Mouse (Mus musculus) frontal cortex, postnatal 10 days (tissue): ENCODE results near the gene Dpf1.

ENCODE experiments used
- DNase-seq, 2 experiments: peaks; one replicate each; pipeline ENCODE4 v3.0.0; 2022; ENCODE audit warnings: low spot score in 2 of 2, mixed read lengths in 1 of 2

Gene Dpf1

DNA sequence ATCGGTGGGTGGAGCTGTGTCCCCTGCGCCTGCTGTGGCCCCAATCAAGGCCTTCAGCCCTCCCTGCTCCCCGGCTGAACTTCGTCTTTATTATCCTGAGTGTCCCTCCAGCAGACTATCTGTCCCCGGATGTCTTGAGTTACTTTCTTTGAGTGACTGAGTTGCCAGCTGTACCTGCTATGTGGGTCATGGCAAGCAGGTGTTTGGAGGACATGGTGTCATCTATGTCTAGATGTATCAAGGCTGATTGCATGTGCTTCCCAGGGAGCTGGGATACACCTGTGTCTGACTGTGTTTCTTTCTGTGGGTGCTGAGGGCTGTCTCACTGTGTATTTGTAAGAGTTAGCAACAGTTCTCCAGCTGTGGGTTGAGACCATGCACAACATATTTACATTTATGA lies 6.0 kb downstream of the Dpf1 start:
- no peak for DNase-seq

DNA sequence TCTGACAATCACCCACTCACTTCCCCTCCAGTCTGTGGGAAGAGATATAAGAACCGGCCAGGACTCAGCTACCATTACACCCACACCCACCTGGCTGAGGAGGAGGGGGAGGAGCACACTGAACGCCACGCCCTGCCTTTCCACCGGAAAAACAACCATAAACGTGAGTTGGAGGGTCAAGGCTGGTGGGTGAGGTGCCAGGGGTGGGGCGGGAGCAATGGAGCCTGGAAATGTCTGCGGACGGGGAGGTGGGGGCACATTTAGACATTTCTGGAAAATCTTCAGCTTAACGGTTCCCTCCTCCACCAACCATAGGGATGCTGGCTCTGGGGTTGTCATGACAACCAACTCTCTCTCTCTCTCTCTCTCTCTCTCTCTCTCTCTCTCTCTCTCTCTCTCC lies 9.3 kb downstream of the Dpf1 start:
- peak in 1 of 2 experiments; percentile 42 for DNase-seq

DNA sequence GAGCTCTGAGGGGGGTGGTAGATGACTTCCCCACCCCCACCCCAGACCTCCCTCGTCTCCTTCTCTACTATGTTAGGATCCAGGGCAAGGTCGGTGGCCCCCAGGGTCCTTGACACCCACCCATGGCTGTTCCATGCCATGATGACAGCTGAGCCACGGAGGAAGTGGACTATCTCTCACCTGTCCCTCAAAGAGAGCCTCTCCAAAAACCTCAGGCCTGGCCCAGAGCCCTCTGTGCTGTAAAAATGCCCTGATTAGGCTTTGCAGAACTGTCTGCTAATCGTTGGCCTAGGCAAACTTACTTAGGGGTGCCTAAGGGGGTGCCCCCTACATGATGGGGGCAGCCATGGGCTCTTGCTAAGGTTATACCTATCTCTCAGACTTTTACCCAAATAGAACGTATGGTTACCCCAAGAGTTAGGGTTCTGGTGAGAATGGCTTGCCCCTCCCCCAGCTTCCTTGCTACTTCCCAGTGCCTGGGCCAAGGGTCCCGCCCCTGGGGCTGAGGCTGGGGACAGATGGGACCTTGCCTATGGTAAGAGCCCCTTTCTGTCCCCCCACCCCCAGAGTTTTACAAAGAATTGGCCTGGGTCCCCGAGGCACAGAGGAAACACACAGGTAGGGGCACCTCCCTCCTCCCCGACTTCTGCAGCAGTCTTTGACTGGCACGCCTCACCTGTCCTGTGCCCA lies 10.0 kb downstream of the Dpf1 start:
- no peak for DNase-seq

DNA sequence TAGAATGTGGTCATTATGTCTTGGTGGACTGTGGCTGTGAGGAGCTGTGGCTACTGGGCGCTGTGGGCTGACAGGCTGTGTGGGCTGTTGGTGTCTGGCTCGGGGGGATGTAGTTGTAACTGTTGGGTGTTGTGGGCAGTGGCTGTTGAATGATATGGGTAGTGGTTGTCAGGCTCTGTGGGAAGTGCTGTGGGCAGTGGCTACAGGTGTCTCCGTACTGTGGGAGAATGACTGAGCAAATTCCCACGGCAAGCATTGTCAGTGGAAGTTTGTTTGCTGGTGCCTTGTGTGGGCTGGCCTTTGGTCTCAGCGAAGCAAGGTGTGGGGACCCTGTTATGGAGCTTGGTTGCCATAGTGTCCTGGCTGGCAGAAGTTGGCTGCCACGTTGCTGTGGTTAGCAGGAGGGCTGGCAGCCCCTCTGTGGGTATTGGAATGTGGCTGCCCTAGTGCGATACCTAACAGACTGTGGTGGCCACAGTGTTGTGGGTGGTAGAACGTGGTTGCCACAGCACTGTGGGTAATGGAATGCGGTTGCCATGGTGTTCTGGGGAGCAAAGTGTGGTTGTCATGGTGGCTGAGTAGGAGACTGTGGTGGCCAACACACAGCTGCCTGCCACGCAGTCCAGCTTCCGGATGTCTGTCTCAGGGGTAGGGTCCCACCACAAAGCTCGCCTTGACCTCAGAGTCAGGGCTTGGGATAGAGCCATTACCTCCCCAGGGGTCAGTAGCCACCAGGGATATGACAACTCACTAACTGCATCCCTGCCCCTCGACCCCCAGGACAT lies 11.3 kb downstream of the Dpf1 start:
- DNase-seq = peak; percentile 50 to 79

DNA sequence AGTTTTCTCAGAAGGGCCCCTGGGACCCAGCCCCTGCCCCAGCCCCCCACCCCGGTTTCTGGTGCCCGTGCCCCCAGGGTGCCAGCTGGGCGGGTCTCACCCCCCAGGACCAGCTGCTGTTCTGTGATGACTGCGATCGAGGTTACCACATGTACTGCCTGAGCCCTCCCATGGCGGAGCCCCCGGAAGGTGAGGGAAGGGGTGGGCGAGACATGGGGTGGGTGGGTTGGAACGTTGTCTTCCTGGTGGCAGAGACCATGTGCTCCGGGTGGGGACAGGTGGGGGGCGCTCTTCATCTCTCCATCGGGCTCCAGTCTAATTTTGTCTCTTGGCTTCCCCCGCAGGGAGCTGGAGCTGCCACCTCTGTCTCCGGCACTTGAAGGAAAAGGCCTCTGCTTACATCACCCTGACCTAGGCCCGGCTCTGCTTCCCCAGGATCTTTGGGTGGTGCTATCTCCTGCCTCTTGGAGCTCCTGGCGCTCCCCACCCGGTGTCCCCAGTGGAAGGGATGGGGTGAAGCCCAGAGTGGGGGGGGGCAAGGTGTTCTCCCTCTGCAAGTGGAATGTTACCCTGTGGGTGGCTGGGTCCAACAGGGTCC lies 12.5 kb downstream of the Dpf1 start:
- DNase-seq = peak; percentile 41 to 63

DNA sequence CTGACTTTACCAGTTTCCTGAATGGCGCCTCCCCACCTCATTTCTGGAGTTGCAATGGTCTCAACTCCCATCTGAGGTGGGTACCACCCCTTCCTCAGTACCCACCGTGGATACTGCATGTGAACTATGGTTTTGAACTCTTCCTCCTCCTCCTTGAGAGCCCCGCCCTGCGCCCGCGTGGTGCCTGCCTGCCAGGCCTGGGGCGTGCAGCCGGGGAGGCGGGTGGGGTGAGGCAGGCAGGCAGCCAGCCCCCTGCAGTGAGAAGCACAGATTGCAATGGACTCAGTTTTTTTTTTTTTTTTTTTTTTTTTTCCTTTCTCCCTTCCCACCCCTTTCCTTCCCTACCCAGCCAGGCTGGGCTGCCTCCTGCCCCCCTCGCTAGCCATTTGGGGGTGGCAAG lies 13.2 kb downstream of the Dpf1 start:
- DNase-seq = peak; percentile 75 to 79

DNA sequence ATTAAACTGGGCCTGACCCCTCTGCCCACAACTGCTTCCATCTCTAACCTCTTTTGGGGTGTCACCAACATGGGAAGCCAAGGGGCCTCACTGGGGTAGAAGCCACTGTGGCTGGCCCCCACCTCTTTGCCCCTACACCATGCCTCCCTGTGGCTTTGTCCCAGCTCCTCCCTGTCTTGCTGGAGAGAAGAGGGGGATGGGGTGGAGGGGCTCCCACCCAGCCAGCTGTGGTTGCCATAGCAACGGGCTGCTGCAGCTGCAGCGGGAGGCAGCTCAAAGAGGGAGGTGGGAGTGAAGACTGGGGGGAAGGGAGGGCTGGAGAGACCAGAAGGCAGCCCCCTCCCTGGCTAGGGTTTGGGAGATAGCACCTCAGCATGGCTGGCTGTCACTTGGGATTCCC lies 13.8 kb downstream of the Dpf1 start:
- DNase-seq = peak; percentile 77 to 88

DNA sequence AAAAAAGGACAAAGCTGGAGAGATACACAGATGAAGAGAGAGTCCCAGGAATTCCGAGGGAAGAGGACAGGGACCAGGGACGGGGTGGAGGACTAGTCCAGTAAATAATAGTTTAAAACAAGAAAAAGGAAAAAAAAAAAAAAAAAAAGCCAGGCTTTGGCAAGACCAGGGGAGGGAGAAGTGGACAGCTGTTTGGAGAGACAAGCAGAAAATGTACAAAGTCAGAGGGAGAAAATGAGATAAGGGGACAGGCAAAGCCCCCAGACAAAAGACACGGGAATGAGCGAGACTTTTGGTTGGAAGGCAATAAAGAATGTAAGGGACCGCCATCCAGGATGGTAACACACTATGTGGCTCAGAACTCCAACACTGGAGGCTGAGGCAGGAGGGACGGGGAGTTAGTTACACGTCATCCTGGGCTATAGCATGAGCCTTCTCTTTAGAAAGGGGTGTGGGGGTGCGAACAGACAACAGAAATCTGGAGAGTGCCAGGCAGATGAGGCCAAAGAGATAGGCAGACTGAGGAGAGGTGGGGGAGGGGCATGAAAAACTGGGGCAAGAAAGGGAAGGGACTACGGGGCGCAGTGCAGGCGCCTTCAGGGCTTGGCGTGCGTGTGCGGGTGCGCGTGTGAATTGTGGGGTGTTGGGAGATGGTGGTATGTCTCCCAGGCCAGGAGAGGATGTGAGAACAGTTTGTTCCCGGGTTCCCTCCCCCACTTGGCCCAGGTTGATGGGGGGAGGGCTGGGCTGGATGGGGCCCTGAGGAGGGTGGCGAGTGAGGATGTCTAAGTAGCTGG lies 14.6 kb downstream of the Dpf1 start:
- peak in 1 of 2 experiments; percentile 72 for DNase-seq

DNA sequence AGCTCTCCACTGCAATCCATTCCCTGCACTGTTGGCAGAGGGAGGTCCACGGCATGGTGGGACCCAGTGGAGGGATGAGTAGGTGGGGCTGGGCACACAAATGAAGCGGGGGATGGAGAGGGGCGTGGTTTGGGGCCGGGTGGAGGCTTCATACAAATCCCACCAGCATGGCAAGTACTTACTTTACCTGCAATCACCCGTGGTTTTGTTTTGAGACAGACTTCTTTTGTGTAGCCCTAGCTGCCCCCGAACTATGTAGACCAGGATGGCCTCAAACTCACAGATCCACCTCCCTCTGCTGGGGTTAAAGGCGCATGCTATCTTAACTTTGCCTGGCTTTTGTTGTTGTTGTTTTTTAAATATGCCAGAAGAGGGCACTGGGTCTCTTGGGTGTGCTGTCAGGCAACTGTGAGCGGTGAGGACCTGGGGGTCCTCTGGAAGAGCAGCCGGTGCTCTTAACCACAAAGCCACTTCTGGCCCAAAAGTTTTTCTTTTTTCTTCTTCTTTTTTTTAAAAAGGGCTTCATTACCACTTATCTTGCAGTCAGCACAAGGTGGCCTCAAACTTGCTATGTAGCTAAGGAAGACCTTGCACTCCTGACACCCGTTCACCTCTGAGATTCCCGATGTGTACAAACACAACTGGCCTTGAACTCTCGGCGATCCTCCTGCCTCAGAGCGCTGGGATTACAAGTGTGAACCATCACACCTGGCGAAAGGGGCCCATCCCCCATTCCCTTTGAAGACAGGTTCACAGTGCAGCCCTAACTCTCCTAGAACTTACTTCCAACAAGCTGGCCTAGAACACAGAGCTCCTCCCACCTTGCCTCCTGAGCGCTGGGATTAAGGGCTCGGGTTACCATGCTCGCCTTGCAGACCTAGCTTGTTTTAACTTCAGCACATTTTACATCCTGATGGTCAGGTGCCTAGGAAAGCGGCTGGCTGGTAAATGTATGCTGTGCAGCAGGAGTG lies 15.9 kb downstream of the Dpf1 start:
- no peak for DNase-seq

DNA sequence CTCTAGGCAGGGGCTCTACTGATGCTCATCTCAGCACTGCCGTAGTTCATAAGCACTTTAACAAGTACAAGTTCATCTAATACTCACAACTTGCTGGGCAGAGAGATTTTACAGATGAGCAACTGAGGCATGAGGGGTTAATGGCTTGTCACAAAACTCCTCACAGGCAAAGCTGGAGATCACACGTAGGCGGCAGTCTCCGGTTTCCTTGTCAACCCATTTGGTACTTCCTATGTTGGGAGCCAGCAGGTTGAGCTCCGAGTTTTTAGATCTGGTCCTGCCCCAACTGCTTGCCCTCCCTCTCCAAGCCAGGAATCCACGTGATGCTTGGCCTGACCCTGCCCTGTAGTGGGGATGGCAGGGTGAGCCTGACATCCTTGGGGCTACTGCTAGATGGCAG lies 23.3 kb downstream of the Dpf1 start:
- DNase-seq = no peak

DNA sequence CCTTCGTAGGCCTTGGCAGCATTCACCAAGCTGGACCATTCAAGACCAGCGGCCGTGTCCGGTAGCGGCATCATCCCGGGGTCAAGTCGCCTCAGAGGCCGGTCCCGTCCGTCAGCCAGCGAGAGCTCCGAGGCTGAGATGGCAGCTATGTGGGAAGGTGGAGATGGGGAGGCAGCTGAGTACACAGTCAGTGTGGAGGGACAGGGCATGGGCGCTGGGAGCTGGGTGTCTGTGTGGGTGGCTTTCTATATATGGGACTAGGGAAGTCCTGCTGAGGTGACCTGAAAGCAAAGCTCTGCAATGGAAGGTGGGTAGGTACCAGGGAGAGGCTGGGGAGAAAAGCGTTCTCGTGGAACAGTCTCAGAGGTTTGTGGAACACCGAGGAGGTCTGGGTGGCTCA lies 25.2 kb downstream of the Dpf1 start:
- DNase-seq = no peak

DNA sequence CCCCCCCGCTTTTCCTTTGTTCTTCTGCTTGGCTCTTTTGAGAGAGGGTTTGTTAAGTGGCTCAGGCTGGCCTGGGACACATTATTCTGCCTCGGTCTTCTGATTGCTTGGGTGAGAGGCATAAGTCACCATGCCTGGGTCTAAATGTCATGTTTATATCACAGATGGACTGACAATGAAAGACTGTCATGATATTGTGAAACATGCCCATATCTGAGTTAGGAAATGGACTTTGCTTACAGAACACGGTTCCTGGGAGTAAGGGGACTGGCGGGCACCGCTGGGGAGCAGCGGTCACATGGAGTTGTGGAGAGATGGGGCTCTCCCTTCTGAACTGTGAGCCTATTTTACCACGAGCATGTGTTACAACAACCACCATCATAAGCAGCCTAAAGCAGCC lies 30.4 kb downstream of the Dpf1 start:
- no peak for DNase-seq

DNA sequence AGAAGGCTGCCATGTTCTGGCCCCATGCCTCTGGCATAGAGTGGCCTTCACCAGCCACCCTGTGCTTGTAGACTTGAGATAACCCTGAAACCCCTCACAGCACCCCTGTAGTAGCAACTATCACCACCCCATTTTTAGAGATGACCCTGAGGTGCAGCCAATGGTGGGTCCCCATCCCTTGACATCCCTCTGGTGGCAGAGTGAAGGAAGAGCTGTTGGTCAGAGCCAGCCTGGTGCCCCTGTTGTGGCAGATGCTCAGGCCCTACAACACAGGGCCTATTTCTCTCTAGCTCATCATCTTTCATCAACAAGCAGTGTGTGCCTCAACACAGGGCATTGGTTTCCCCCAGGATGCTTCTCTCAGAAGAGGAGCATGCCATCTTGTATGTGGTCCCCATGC lies 31.5 kb downstream of the Dpf1 start:
- no peak for DNase-seq

DNA sequence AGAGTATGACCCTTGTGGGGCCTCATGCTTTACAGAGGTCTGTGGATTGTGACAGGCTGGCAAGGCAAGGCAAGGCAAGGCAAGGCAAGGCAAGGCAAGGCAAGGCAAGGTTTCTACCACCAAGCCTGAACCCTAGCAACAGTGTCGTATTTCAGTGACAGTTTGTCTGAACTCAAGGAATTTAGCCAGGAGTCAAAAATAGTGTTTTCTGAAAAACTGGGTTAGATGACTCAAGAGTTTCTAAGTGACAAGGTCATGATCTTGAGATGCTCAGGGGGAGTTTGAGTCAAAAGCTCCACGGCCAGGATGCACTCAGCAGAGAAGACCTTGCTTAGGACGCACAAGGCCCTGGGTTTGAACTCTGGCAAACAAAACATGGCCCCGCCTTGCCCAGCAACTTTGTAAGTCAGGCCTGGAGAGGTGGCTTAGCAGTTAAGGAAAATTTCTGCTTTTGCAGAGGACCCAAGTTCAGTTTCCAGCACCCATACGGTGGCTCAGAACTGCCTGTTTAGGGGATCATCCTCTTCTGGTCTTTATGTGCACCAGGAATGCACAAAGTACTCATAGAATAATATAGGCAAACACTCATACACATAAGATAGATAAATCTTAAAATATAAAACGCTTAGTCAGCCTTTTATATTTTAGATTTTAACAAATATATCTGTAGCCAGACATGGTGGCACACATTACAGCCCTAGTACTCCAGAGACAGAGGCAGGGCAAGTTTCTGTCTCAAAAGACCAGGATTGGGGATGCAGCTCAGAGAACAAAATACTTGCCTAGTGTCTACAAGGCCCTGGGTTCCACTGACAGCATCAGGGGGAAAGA lies 32.3 kb downstream of the Dpf1 start:
- no peak for DNase-seq

DNA sequence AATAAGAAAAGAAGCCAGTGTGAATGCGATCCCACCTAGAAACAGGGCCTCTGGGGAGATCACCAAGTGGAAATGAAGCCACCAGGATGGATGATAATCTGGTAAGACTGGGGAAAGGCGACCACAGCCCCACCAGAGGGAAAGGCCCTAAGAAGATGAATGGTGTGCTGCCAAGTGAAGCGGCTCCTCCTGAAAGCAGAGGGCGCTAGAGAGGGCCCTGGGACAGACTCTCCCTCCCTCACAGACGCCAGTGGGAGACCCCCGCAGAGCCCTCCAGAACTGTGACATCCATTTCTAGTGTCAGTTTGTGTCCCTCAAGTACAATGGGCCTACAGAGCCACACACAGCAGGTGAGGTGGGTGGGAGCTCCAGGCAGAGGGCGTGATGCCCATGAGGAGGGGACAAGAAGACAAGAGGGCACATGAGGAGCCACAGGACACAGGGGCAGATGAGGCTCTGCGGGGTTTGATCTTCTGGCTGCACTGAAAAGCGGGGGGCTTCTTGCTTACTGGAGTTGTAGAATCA lies 33.1 kb downstream of the Dpf1 start:
- DNase-seq = no peak

DNA sequence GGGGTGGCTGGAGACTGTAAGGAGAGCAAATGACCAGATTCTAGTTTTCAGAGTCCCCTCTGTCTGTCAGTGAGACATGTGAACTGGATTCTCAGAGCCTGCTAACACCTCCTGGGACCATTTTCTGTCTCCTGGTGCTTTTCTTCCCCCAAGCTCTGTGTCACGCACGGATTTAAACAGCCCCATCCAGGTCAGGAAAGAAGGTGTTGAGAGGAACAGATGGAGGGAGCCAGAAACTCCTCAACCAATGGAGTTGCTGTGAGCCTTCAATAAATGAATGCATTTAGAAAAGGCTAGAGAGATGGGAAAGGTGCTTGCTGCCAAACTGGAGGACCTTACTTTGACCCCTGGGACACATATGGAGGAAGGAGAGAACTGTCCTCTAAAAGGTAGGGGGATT lies 34.0 kb downstream of the Dpf1 start:
- DNase-seq = no peak

DNA sequence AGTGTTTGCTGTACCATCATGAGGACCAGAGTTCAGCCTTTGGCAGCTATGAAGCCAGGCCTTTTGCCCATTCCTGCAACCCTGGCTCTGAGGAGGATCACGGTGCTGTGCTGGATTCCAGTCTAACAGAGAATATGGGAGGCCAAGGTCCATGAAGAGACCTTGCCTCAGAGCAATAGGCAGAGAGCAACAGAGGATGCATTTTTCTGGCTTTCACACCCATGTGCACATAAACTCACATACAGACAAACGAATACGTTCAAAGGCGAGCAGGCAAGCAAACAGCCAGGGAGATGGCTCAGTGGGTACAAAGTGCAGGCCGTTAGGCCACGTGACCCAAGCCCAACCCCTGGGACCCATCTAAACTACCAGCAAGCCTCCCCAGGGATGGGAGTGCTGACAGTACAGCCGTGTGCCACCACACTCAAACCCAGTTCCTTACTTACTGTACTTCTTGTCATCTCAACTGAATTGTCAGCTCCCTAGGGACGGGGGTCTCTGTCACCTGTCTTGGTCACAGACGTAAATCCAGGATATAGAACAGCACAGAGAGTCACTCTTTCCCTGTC lies 34.7 kb downstream of the Dpf1 start:
- no peak for DNase-seq

DNA sequence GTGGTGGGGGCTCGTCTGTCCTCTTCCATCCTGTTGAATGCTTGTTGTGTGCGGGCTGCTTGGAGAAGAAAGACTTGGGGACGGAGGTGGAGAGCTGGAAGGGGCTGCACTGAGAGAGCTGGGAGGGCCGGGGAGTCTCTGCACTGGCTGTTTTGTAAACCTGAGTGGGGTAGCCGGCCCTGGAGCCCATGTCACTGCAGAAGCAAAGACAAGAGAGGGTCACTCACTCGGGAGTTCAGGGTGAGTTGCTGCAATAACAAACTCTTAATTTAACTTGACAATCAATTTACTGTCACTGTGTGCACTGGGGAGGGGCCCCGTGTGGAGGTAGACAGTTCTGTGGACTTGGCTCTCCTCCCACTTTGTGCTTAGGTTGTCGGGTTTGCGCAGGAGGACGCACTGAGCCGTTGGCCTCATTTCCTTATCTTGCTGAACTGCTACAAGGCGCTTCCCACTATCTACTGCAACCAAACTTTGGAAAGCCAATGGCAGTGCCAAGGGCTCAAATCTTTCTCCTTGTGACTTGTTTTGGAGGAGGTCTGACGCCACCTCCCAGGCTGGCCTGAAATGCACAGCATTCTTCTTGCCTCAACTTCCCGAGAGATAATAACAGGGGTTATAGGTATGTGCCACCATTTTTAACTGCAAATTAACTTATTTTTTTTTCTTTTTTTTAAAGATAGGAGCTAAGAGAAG lies 35.4 kb downstream of the Dpf1 start:
- no peak for DNase-seq

DNA sequence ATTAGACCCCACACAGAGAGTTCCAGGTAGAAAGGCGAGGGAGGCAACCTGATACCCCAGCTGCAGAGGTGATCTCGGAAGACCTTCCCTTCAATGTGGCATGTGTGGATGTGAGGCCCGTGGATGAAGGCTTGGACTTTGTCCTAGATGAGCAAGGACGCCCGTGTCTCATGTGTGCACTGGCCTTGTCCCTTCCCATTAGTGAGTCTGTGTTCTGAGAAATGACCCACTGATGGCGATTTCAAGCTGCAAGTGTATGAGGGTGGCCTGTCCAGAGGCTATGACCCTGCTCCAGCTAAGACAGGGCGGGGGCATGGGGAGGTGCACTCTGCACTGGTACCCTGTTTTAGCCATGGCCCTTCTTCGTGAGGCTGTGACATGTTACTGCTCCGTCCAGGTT lies 36.5 kb downstream of the Dpf1 start:
- no peak for DNase-seq
